Mouse (Mus musculus) liver, embryonic 14.5 days (tissue): ENCODE results near the gene Peli1. TPM values are rescaled to one million over a fixed set of nuclear protein-coding genes. Genes with fewer than 3 reads are reported as not detected.

Experiments
- ATAC-seq: fragments of 200-750 bp; cut with Nextera tagmentation; 2 replicates; pipeline ENCODE4 v1.8.0; 2017; ENCODE audit warnings: moderate number of reproducible peaks, mild to moderate bottlenecking, moderate library complexity; ENCODE audit not compliant: insufficient read depth
- DNase-seq, 3 experiments: peaks; one replicate each; pipeline ENCODE4 v3.0.0-alpha.2; 2012 to 2013; ENCODE audit warnings: low read depth in 3 of 3, low spot score in 3 of 3
- H3K27ac ChIP-seq: fragments of 300-500 bp; sonication (generic); 2 replicates; pipeline ENCODE4 v1.5.1; 2014; ENCODE audit warnings: moderate library complexity, mild to moderate bottlenecking, control low read depth, inconsistent platforms
- H3K27me3 ChIP-seq: fragments of 300-500 bp; sonication (generic); 2 replicates; pipeline ENCODE4 v1.6.1; 2014; ENCODE audit warnings: mild to moderate bottlenecking, low read length, moderate library complexity; ENCODE audit not compliant: control insufficient read depth, insufficient read depth
- H3K36me3 ChIP-seq: fragments of 300-500 bp; sonication (generic); replicated peaks from 2 replicates; pipeline ENCODE4 v1.6.1; 2014; ENCODE audit warnings: low read depth; ENCODE audit not compliant: control insufficient read depth, insufficient read depth
- H3K4me1 ChIP-seq, 2 experiments: fragments of 200-500 bp in 1 of 2; fragments of 300-500 bp in 1 of 2; sonication (generic) in 1 of 2; replicated peaks; 2 replicates each; pipeline ENCODE4 v1.6.1; 2012 to 2014; ENCODE audit warnings: antibody characterized with exemption in 1 of 2, inconsistent platforms in 1 of 2, low read length in 1 of 2; ENCODE audit not compliant: control insufficient read depth in 2 of 2, insufficient read depth in 2 of 2
- H3K4me2 ChIP-seq: fragments of 300-500 bp; sonication (generic); 2 replicates; pipeline ENCODE4 v1.6.1; 2014; ENCODE audit warnings: low read depth, mild to moderate bottlenecking, control low read depth, moderate library complexity
- H3K4me3 ChIP-seq, 2 experiments: fragments of 200-500 bp in 1 of 2; fragments of 300-500 bp in 1 of 2; sonication (generic) in 1 of 2; 2 replicates each; pipeline ENCODE4 v1.5.1; 2012 to 2014; ENCODE audit warnings: low read depth in 2 of 2, low read length in 2 of 2, mild to moderate bottlenecking in 2 of 2, control low read depth in 1 of 2, inconsistent platforms in 1 of 2, moderate library complexity in 1 of 2; ENCODE audit not compliant: insufficient read depth in 1 of 2
- H3K9ac ChIP-seq: fragments of 300-500 bp; sonication (generic); replicated peaks from 2 replicates; pipeline ENCODE4 v1.6.1; 2014; ENCODE audit warnings: mild to moderate bottlenecking, control low read depth, moderate library complexity
- H3K9me3 ChIP-seq: fragments of 300-500 bp; sonication (generic); 2 replicates; pipeline ENCODE4 v1.6.1; 2016; ENCODE audit warnings: low read length, mixed read lengths; ENCODE audit not compliant: control insufficient read depth
- CTCF ChIP-seq: IDR thresholded peaks from 2 replicates; pipeline ENCODE4 v1.5.1; 2016; ENCODE audit warnings: antibody characterized with exemption, low read depth, control low read depth
- EP300 ChIP-seq: IDR thresholded peaks from 2 replicates; pipeline ENCODE4 v1.6.1; 2016; ENCODE audit warnings: antibody characterized with exemption, low read depth
- whole genome bisulfite sequencing: fragments of 180-500 bp; shearing (Covaris S2); extraction: QIAGEN DNeasy Blood & Tissue Kit; methylation state at CpG from one replicate; pipeline ENCODE4 v1.1.7; 2014; ENCODE audit not compliant: insufficient replicate concordance; 5-methylcytosine and 5-hydroxymethylcytosine counted together
- polyA plus RNA-seq, 2 experiments: library from polyadenylated mRNA; depleted of rRNA in 1 of 2; stranded (reverse) in 1 of 2; unstranded in 1 of 2; fragments of >200 nt; fragmentation: Nextera tagmentation in 1 of 2; extraction: Ambion mirVana in 1 of 2; gene quantifications; 2 replicates each; pipeline versions ENCODE4 v1.2.1 to v1.2.3; 2012 to 2014

Peli1 gene
- polyA plus RNA-seq (2012; rRNA removed) (4.0 and 5.7 TPM in 2 replicates), polyA plus RNA-seq (2014; fragmentation: Nextera tagmentation; extraction: Ambion mirVana) (11.5 and 13.8 TPM in 2 replicates)

DNA sequence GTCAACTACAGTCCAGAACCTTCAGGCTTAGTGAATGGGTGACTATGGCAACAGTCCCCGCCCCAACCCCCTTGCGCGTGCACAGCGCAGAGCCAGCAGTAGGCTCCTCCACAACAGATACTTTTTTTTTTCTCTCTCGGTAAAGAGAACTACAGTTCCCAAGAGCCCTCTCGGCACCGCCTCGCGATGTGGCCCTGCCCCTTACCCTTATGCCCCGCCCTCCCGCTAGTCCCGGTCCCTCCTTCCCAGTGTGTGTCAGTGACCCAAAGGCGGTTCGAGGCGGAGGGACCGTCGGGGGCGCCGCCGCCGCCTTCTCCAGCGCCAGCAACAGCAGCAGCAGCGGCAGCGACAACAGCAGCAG lies at the start of gene Peli1:
TSS of gene Peli1 (plus strand) at position 225 of the 361 bp plus-strand sequence.
- no peaks in the 10 kb centered on the region for H3K9me3 ChIP-seq
- no peak for TF ChIP-seq EP300
- TF ChIP-seq CTCF = 0 out of 2 replicates have a peak, but pooled peaks have one; percentile 10
- peak; percentile 86 to 92 (median 87) for DNase-seq
- H3K36me3 ChIP-seq = no peaks in the 10 kb centered on the region
- no peaks in the 10 kb centered on the region for H3K27me3 ChIP-seq
- H3K4me2 ChIP-seq = peak within 1 kb of the TSS; percentile 95
- peak within 1 kb of the TSS; percentile 93 to 99 for H3K4me3 ChIP-seq
- H3K9ac ChIP-seq = peak within 1 kb of the TSS; percentile 98
- WGBS = under 1% methylated on average over 24 of the region's 24 CpGs
- H3K27ac ChIP-seq = peak within 1 kb of the TSS; percentile 91
- ATAC-seq = peak; percentile 100
- H3K4me1 ChIP-seq = peaks cover 11 to 12% of the 10 kb centered on the region in 2 experiments

DNA sequence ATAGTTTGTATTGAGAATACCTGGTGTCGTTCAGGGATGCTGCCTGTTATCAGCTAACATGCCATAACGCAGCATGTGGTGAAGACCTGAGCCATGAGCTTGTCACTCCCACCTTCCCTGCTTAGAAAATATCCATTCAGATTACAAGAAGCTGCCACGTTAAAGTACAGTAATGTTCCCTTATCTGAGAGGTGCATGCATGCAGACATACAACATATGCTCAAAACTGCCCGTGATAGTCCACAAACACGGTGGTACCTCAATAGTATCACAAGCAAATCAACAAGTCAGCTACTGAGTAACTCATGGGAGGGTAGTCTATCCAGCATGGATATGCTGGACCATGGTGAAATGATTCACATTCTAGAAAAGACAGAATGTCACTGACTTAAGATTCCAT lies 48.5 kb upstream of the Peli1 start:
- H3K36me3 ChIP-seq = no peaks in the 10 kb centered on the region
- no peaks in the 10 kb centered on the region; the same call in 1 of the 2 replicates for H3K27me3 ChIP-seq
- no peak overlapping the region for H3K4me3 ChIP-seq
- no peak overlapping the region for H3K4me2 ChIP-seq
- DNase-seq (no peak), ATAC-seq (peak; percentile 37; the same call in 1 of the 2 replicates)
- H3K9ac ChIP-seq = no peak overlapping the region
- H3K4me1 ChIP-seq = peaks cover 0 to 3% of the 10 kb centered on the region in 2 experiments; a peak in 1 of 4 replicates
- TF ChIP-seq CTCF (no peak), EP300 (no peak)
- WGBS = 35% methylated on average over 5 of the region's 5 CpGs
- H3K27ac ChIP-seq = no peak overlapping the region
- no peaks in the 10 kb centered on the region for H3K9me3 ChIP-seq

DNA sequence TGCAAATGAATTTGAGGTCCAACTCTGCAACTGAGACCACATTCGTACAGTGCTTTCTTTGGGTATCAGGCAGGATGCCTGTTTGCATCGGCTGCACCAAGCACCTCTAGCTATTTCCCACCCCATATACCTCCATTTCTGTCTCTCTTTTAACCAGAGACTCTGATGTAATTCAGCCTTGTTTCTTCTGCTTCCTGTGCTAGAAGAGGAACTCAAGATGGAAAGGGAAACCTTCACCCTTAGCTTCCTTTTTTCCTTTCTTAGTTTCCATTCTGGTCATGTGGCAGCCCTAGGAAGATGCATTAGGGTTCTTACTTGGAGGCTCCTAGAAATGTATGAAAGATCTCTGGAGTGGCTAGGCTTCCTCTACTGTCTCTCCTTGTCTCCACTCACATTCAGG lies 44.9 kb upstream of the Peli1 start:
- 35% methylated on average over 2 of the region's 2 CpGs for WGBS
- Histone ChIP-seq H3K9me3 (no peaks in the 10 kb centered on the region), H3K9ac (no peak overlapping the region), H3K36me3 (no peaks in the 10 kb centered on the region), H3K27ac (no peak overlapping the region), H3K4me1 (peaks cover 0 to 3% of the 10 kb centered on the region in 2 experiments; a peak in 1 of 4 replicates), H3K4me3 (no peak overlapping the region), H3K27me3 (no peaks in the 10 kb centered on the region; the same call in none of the 2 replicates), H3K4me2 (no peak overlapping the region)
- TF ChIP-seq EP300 (no peak), CTCF (no peak)
- DNase-seq (no peak), ATAC-seq (no peak)

DNA sequence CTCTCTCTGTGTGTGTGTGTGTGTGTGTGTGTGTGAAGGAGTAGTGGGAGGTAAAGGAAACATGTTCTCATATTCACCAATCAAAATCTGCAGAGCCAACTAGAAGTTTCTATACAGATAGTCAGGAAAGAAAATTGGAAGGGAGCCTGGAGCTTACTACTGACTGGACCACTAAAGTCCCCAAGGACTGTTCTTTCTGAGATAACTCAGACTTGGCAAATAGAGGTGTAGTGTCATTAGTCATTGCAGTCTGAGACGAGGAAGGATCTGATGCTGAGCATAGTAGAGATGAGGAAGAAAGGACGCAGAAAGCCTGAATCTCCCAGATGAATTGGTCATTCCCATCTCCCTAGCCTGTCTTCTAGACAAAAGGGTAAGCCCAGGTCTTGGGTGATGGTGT lies 43.2 kb upstream of the Peli1 start:
- no peak overlapping the region for H3K9ac ChIP-seq
- H3K4me3 ChIP-seq = no peak overlapping the region
- no peaks in the 10 kb centered on the region for H3K9me3 ChIP-seq
- no peak overlapping the region for H3K4me2 ChIP-seq
- DNase-seq (no peak), ATAC-seq (no peak)
- TF ChIP-seq CTCF (no peak), EP300 (no peak)
- H3K4me1 ChIP-seq = no peaks in the 10 kb centered on the region
- H3K36me3 ChIP-seq = no peaks in the 10 kb centered on the region
- no peak overlapping the region for H3K27ac ChIP-seq
- no peaks in the 10 kb centered on the region; the same call in none of the 2 replicates for H3K27me3 ChIP-seq
- WGBS = 49% methylated on average over 2 of the region's 2 CpGs

DNA sequence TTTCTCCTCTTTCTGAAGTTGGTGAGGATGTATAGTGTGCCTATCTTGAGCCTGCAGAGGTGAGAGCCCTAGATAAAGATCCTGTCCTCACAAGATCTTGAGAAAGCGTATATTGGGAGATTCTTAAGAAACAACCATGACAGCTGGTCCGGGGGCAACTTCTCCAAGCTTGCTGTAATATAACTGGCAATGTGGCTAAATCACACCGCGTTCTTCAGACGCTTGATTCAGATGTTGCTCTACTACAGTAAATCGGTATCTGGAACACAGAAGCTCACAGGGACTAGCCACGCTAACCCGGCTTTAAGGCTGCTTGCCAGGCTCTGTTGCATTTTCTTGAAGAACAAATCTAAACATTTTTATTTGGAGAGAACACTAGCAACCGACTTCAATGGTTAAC lies 39.4 kb upstream of the Peli1 start:
- H3K9ac ChIP-seq = no peak overlapping the region
- WGBS = 69% methylated on average over 9 of the region's 9 CpGs
- DNase-seq (no peak), ATAC-seq (no peak)
- no peaks in the 10 kb centered on the region for H3K4me1 ChIP-seq
- no peaks in the 10 kb centered on the region for H3K36me3 ChIP-seq
- no peaks in the 10 kb centered on the region for H3K9me3 ChIP-seq
- H3K27me3 ChIP-seq = no peaks in the 10 kb centered on the region; the same call in 1 of the 2 replicates
- H3K4me3 ChIP-seq = no peak overlapping the region
- no peak overlapping the region for H3K4me2 ChIP-seq
- TF ChIP-seq EP300 = no peak
- TF ChIP-seq CTCF = no peak
- no peak overlapping the region for H3K27ac ChIP-seq
